Mouse (Mus musculus): ENCODE data around the gene C1qtnf9.

- TF ChIP-seq CTCF (IDR thresholded peaks at IDR 0.05; ENCODE audit: extremely low read depth, insufficient read length, insufficient replicate concordance, low read depth, low read length) (no peak), POLR2A (IDR thresholded peaks at IDR 0.05; ENCODE audit: low read depth, low read length) (no peak)
These were observed 2.7 kb downstream of the C1qtnf9 start for GRCm38 (mm10) chr14:60770594-60770993.
